Mouse (Mus musculus) embryonic facial prominence, embryonic 14.5 days (tissue): Measurements from ENCODE around the gene Macrod2. TPM values are rescaled to one million over a fixed set of nuclear protein-coding genes. Genes with fewer than 3 reads are reported as not detected.

Experiments used
- ATAC-seq: fragments of 200-750 bp; cut with Nextera tagmentation; 2 replicates; pipeline ENCODE4 v1.8.0; 2017; ENCODE audit warnings: low read depth, moderate number of reproducible peaks, moderate TSS enrichment
- DNase-seq: peaks from one replicate; pipeline ENCODE4 v3.0.0-alpha.2; 2015; ENCODE audit warnings: low spot score
- H3K27ac ChIP-seq: fragments of 300-500 bp; sonication (generic); replicated peaks from 2 replicates; pipeline ENCODE4 v1.5.1; 2014; ENCODE audit warnings: low read depth, mild to moderate bottlenecking, low read length, moderate library complexity
- H3K27me3 ChIP-seq: fragments of 300-500 bp; sonication (generic); replicated peaks from 2 replicates; pipeline ENCODE4 v1.6.1; 2014; ENCODE audit warnings: low read length; ENCODE audit not compliant: control insufficient read depth, insufficient read depth
- H3K36me3 ChIP-seq: fragments of 300-500 bp; sonication (generic); 2 replicates; pipeline ENCODE4 v1.6.1; 2014; ENCODE audit warnings: low read length, mixed read lengths; ENCODE audit not compliant: control insufficient read depth, insufficient read depth
- H3K4me1 ChIP-seq: fragments of 300-500 bp; sonication (generic); 2 replicates; pipeline ENCODE4 v1.6.1; 2014; ENCODE audit warnings: antibody characterized with exemption, low read length; ENCODE audit not compliant: control insufficient read depth, insufficient read depth
- H3K4me2 ChIP-seq: fragments of 300-500 bp; sonication (generic); 2 replicates; pipeline ENCODE4 v1.6.1; 2014; ENCODE audit warnings: low read depth, mild to moderate bottlenecking, low read length, moderate library complexity, mixed read lengths
- H3K4me3 ChIP-seq: fragments of 300-500 bp; sonication (generic); 2 replicates; pipeline ENCODE4 v1.5.1; 2014; ENCODE audit warnings: low read depth, mild to moderate bottlenecking, low read length
- H3K9ac ChIP-seq: fragments of 300-500 bp; sonication (generic); 2 replicates; pipeline ENCODE4 v1.6.1; 2014; ENCODE audit warnings: low read depth, mild to moderate bottlenecking, low read length, moderate library complexity, mixed read lengths
- H3K9me3 ChIP-seq: fragments of 300-500 bp; sonication (generic); 2 replicates; pipeline ENCODE4 v1.6.1; 2016; ENCODE audit warnings: low read length; ENCODE audit not compliant: control insufficient read depth
- WGBS: fragments of 180-500 bp; shearing (Covaris S2); extraction: QIAGEN DNeasy Blood & Tissue Kit; methylation state at CpG from one replicate; pipeline ENCODE4 v1.1.7; 2014; 5-methylcytosine and 5-hydroxymethylcytosine counted together
- polyA plus RNA-seq: library from polyadenylated mRNA; unstranded; fragments of >200 nt; fragmentation: Nextera tagmentation; extraction: Ambion mirVana; gene quantifications from 2 replicates; pipeline ENCODE4 v1.2.1, GENCODE M21; 2014

Gene Macrod2
- polyA plus RNA-seq, 1 experiment from 2014 or later: 29.2 TPM

- no peaks in the 10 kb centered on the region for H3K4me1 ChIP-seq
- no peak overlapping the region for H3K4me3 ChIP-seq
- DNase-seq: no peak
- 73% methylated on average over 1 of the region's 2 CpGs for WGBS
- H3K4me2 ChIP-seq: no peak overlapping the region
- no peaks in the 10 kb centered on the region for H3K27me3 ChIP-seq
- no peak overlapping the region for H3K27ac ChIP-seq
- H3K9ac ChIP-seq: no peak overlapping the region
- H3K36me3 ChIP-seq: no peaks in the 10 kb centered on the region
- no peak for ATAC-seq
- H3K9me3 ChIP-seq: no peaks in the 10 kb centered on the region
Observed at GRCm38 (mm10) chr2:142344021-142344420, 1948.9 kb downstream of the Macrod2 start.

DNA sequence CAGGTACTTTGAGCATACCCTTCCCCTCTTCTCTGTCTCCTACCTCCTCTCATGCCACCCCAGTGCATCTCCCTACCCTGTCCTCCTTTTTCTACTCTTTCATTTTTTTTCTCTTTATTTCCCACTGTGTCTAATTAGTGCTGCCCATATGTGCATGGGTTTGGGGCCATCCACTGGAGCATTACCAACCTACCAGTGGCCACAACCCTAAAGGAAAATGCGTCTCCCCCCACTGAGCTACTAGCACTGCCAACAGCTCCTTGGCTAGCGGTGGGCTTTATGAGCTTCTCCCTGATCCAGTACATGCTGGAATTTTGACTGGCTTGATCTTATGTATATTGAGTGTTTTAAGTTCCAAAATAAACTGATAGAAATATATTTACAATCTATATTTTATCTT, 1949.6 kb downstream of the Macrod2 start:
- Histone ChIP-seq H3K4me1 (no peaks in the 10 kb centered on the region), H3K4me2 (no peak overlapping the region), H3K9me3 (no peaks in the 10 kb centered on the region), H3K36me3 (no peaks in the 10 kb centered on the region), H3K27ac (no peak overlapping the region), H3K27me3 (no peaks in the 10 kb centered on the region), H3K9ac (no peak overlapping the region), H3K4me3 (no peak overlapping the region)
- DNase-seq (no peak), ATAC-seq (no peak)
- 90% methylated on average over 2 of the region's 2 CpGs for WGBS

DNA sequence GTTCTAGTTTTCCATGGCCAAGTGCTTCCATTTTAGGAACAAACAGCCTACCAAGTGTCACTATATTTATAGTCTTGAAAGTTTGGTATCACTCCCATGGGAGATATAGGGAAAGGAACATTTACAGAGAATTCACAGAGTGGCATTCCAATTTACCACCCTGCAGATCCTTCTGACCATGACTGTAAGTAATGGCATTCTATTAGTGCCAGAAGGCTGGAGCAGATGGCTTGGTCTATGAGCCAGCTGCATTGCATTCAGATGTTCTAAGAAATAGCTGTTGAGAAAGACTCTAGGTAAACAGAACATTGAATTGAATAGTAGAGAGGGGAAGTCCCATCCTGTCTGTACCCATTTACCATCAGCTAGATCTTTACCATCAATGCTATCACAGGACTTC, 1954.7 kb downstream of the Macrod2 start:
- H3K36me3 ChIP-seq: no peaks in the 10 kb centered on the region

GRCm38 (mm10) chr2:142362888-142363287, 1967.8 kb downstream of the Macrod2 start:
- ATAC-seq: peak; percentile 48; the same call in 1 of the 2 replicates

More for the DNA sequence above, 1954.7 kb downstream of the Macrod2 start:
- Histone ChIP-seq H3K27me3 (no peaks in the 10 kb centered on the region), H3K4me1 (no peaks in the 10 kb centered on the region), H3K9ac (no peak overlapping the region), H3K4me2 (no peak overlapping the region), H3K9me3 (no peaks in the 10 kb centered on the region), H3K4me3 (no peak overlapping the region), H3K27ac (no peak overlapping the region)
- ATAC-seq (no peak), DNase-seq (no peak)

DNA sequence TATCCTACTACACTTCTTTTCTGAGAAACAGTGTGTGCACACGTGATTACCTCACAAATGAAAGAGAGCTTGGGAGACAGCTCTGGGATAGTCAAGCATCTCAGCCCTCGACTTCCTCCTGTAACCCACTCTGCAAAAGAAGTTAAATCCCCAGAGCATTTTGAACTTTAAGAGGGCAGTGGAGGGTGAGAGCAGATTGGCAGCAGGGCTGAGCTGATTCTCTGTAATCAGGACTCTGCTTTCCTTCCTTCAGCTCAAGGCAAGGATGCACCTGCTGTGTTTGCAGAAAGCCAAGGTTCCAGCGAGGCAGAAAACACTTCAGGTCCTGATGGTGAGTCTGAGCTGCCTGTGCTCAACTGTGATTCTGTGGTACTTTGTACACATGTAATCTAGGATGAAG, 1978.9 kb downstream of the Macrod2 start:
- Histone ChIP-seq H3K4me2 (no peak overlapping the region), H3K4me3 (no peak overlapping the region), H3K27ac (no peak overlapping the region), H3K36me3 (no peaks in the 10 kb centered on the region), H3K4me1 (no peaks in the 10 kb centered on the region), H3K9me3 (no peaks in the 10 kb centered on the region), H3K9ac (no peak overlapping the region), H3K27me3 (no peaks in the 10 kb centered on the region)
- ATAC-seq (no peak), DNase-seq (no peak)
- 18% methylated on average over 3 of the region's 3 CpGs for WGBS

More at GRCm38 (mm10) chr2:142362888-142363287, 1967.8 kb downstream of the Macrod2 start:
- no peaks in the 10 kb centered on the region for H3K27me3 ChIP-seq
- peak; percentile 29 for DNase-seq
- H3K4me2 ChIP-seq: no peak overlapping the region
- H3K9me3 ChIP-seq: no peaks in the 10 kb centered on the region
- 8% methylated on average over 5 of the region's 5 CpGs for WGBS
- H3K9ac ChIP-seq: no peak overlapping the region
- H3K36me3 ChIP-seq: no peaks in the 10 kb centered on the region
- no peaks in the 10 kb centered on the region for H3K4me1 ChIP-seq
- no peak overlapping the region for H3K27ac ChIP-seq
- no peak overlapping the region for H3K4me3 ChIP-seq

DNA sequence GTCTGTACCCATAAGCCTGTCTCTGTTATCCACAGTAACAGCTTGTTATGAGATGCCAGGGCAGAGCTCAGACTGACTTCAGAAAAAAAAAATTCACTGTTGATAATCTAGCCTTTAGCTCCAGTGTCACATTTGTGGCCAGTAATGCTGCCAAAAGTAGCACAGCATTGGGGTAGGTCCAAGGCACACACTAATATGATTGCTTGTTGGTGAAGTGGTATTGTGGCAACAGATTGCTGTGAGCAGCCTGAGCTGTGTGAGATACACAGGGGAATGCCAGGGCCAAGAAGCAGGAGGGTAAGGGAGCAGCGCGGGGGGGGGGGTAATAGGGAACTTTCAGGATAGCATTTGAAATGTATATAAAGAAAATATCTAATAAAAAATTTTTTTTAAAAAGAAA, 1985.5 kb downstream of the Macrod2 start:
- 88% methylated on average over 2 of the region's 2 CpGs for WGBS
- no peak for ATAC-seq
- H3K9ac ChIP-seq: no peak overlapping the region

DNA sequence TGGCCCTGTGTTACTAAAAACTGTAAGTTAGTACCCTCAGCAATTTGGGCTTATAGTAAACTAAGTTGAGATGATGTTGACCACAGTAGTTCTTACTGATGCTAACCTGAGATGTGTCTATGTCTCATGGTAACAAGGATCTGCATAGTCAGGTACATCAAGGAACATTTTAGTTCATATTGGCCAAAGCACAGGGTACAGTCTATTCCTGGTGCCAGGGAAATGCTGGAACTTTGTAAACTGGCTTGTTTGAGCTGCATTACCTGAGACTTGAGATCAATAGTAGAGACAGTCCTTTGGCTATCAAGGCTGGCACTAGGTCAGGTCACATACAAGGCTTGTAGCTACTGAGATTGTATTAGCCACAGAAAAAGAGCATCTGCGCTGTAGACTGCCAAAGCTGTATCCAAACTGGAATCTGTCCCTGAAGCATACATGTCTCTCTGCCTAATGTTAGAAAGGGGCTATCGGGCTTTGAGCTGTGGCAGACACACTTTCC, 1986.0 kb downstream of the Macrod2 start:
- Histone ChIP-seq H3K4me2 (no peak overlapping the region), H3K9ac (no peak overlapping the region), H3K27ac (no peak overlapping the region), H3K27me3 (no peaks in the 10 kb centered on the region), H3K36me3 (no peaks in the 10 kb centered on the region), H3K4me3 (no peak overlapping the region), H3K9me3 (no peaks in the 10 kb centered on the region), H3K4me1 (no peaks in the 10 kb centered on the region)
- no peak for DNase-seq
- WGBS: 95% methylated on average over 2 of the region's 2 CpGs
- ATAC-seq: no peak

More for the DNA sequence above, 1985.5 kb downstream of the Macrod2 start:
- Histone ChIP-seq H3K36me3 (no peaks in the 10 kb centered on the region), H3K4me1 (no peaks in the 10 kb centered on the region), H3K27ac (no peak overlapping the region), H3K4me2 (no peak overlapping the region), H3K9me3 (no peaks in the 10 kb centered on the region), H3K27me3 (no peaks in the 10 kb centered on the region), H3K4me3 (no peak overlapping the region)
- DNase-seq: peak; percentile 2

DNA sequence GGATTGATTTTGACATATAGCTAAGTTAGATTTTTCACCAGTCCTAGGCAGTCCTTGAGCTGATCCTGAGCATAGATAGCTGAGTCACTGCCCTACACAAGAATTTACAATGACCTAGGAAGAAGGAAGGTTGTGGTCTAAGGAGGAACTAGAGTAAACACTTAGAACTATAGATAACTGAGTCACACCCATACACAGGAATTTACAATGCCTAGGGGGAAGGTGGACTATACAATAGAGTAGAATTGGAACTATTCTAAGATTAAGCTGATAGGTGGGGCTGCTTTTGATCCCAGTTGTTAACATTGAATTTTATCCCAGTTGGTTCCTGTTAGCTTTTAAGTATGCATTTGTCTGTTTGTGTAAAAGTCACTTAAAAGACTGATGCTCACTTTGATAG, 1998.4 kb downstream of the Macrod2 start:
- Histone ChIP-seq H3K4me3 (no peak overlapping the region), H3K4me2 (no peak overlapping the region), H3K9ac (no peak overlapping the region), H3K4me1 (no peaks in the 10 kb centered on the region), H3K9me3 (peaks cover 7% of the 10 kb centered on the region; the same call in 1 of the 2 replicates), H3K36me3 (no peaks in the 10 kb centered on the region), H3K27ac (no peak overlapping the region), H3K27me3 (no peaks in the 10 kb centered on the region)
- no peak for DNase-seq
- ATAC-seq: no peak

GRCm38 (mm10) chr2:142399490-142399889, 2004.4 kb downstream of the Macrod2 start:
- Histone ChIP-seq H3K4me1 (peaks cover 5% of the 10 kb centered on the region; the same call in 1 of the 2 replicates), H3K27ac (no peak overlapping the region), H3K9ac (no peak overlapping the region), H3K4me3 (no peak overlapping the region), H3K9me3 (no peaks in the 10 kb centered on the region), H3K27me3 (no peaks in the 10 kb centered on the region), H3K36me3 (no peaks in the 10 kb centered on the region), H3K4me2 (no peak overlapping the region)
- ATAC-seq: no peak
- WGBS: 59% methylated on average over 1 of the region's 1 CpGs
- no peak for DNase-seq
